Mouse (Mus musculus): ENCODE data around the gene Nphs1.
A peak's percentile ranks its signal among the peaks of the same experiment; 100 is the strongest.
"Not testable (repeated sequence)": the region's sequence is repeated elsewhere in the genome, so short reads cannot be mapped to it uniquely, and the experiment has no call there.

Nphs1 gene

GRCm38 (mm10) chr7:30490957-30491307, 32.8 kb downstream of the Nphs1 start:
- DNase-seq (ENCODE audit: inconsistent ontology term): no peak

GRCm38 (mm10) chr7:30492765-30493164, 34.6 kb downstream of the Nphs1 start:
- peak; percentile 26 for DNase-seq (ENCODE audit: inconsistent ontology term)

- DNase-seq (ENCODE audit: inconsistent ontology term): no peak
Measured at GRCm38 (mm10) chr7:30493401-30493931, 35.4 kb downstream of the Nphs1 start, which contains the start of gene Prodh2. TSS of gene Prodh2 (plus strand) at chr7:30493622.

GRCm38 (mm10) chr7:30495506-30496042, 37.5 kb downstream of the Nphs1 start:
- DNase-seq (ENCODE audit: inconsistent ontology term): not testable (repeated sequence)

- not testable (repeated sequence) for DNase-seq (ENCODE audit: inconsistent ontology term)
Measured at GRCm38 (mm10) chr7:30501159-30501558, 43.0 kb downstream of the Nphs1 start.

GRCm38 (mm10) chr7:30508061-30508460, 49.9 kb downstream of the Nphs1 start:
- DNase-seq (ENCODE audit: inconsistent ontology term): no peak

GRCm38 (mm10) chr7:30515003-30515760, 57.1 kb downstream of the Nphs1 start:
- DNase-seq (ENCODE audit: inconsistent ontology term): no peak

- no peak for DNase-seq (ENCODE audit: inconsistent ontology term)
Measured at GRCm38 (mm10) chr7:30518325-30518724, 60.2 kb downstream of the Nphs1 start.

GRCm38 (mm10) chr7:30520396-30520795, 62.3 kb downstream of the Nphs1 start:
- DNase-seq (ENCODE audit: inconsistent ontology term): no peak

- DNase-seq (ENCODE audit: inconsistent ontology term): no peak
Measured at GRCm38 (mm10) chr7:30520856-30521255, 62.7 kb downstream of the Nphs1 start.

GRCm38 (mm10) chr7:30522871-30523270, 64.8 kb downstream of the Nphs1 start:
- DNase-seq (ENCODE audit: inconsistent ontology term): no peak

- no peak for DNase-seq (ENCODE audit: inconsistent ontology term)
Measured at GRCm38 (mm10) chr7:30524487-30524886, 66.4 kb downstream of the Nphs1 start.

GRCm38 (mm10) chr7:30525954-30526353, 67.8 kb downstream of the Nphs1 start:
- DNase-seq (ENCODE audit: inconsistent ontology term): no peak

- DNase-seq (ENCODE audit: inconsistent ontology term): no peak
Measured at GRCm38 (mm10) chr7:30526399-30526798, 68.3 kb downstream of the Nphs1 start.

GRCm38 (mm10) chr7:30526981-30527380, 68.9 kb downstream of the Nphs1 start:
- no peak for DNase-seq (ENCODE audit: inconsistent ontology term)

GRCm38 (mm10) chr7:30531291-30531815, 73.2 kb downstream of the Nphs1 start:
- no peak for DNase-seq (ENCODE audit: inconsistent ontology term)

GRCm38 (mm10) chr7:30532931-30533330, 74.8 kb downstream of the Nphs1 start:
- peak; percentile 57 for DNase-seq (ENCODE audit: inconsistent ontology term)

- DNase-seq (ENCODE audit: inconsistent ontology term): no peak
Measured at GRCm38 (mm10) chr7:30533941-30534632, 76.0 kb downstream of the Nphs1 start.

- DNase-seq (ENCODE audit: inconsistent ontology term): peak; percentile 99
Measured at GRCm38 (mm10) chr7:30534633-30535577, 76.8 kb downstream of the Nphs1 start, which contains the start of gene Arhgap33. TSS of gene Arhgap33 (minus strand) at chr7:30535060.
